Mouse (Mus musculus) spleen, adult 2 months (tissue): ENCODE data around the gene Slc22a16.

ENCODE experiments used
- CTCF ChIP-seq: fragments of 200-500 bp; IDR thresholded peaks from 2 replicates; pipeline ENCODE4 v1.5.1; 2011; ENCODE audit warnings: mild to moderate bottlenecking, inconsistent platforms; ENCODE audit not compliant: insufficient read depth, insufficient read length, insufficient replicate concordance; ENCODE audit errors: extremely low read depth
- POLR2A ChIP-seq: fragments of 200-500 bp; IDR thresholded peaks from 2 replicates; pipeline ENCODE4 v1.6.1; 2011; ENCODE audit warnings: low read depth, low read length, inconsistent platforms

- TF ChIP-seq POLR2A (no peak), CTCF (no peak)
Measured at GRCm38 (mm10) chr10:40549317-40549716, 20.8 kb upstream of the Slc22a16 start.
